Mouse (Mus musculus) cerebellum, postnatal 14 days (tissue): ENCODE measurements at regions not wholly inside any gene's neighbourhood (a gene's known extent, or its start where the extent isn't known, plus 50 kb on each side); places are given as distances from the start of the nearest gene placed in this dataset.

Source experiments
- DNase-seq, 2 experiments: peaks; one replicate each; pipeline ENCODE4 v3.0.0; 2021; ENCODE audit warnings: mixed read lengths in 2 of 2

GRCm38 (mm10) chr15:61242161-61242681, 319.4 kb upstream of the A1bg start:
- DNase-seq, result no peak

GRCm38 (mm10) chr15:61241741-61242140, 318.9 kb upstream of the A1bg start:
- no peak for DNase-seq

GRCm38 (mm10) chr15:61240344-61240743, 317.5 kb upstream of the A1bg start:
- no peak for DNase-seq

GRCm38 (mm10) chr15:61239414-61239813, 316.6 kb upstream of the A1bg start:
- DNase-seq, result no peak

GRCm38 (mm10) chr15:61238996-61239395, 316.2 kb upstream of the A1bg start:
- no peak for DNase-seq

- DNase-seq, result no peak
Measured at GRCm38 (mm10) chr15:61229579-61229978, 306.8 kb upstream of the A1bg start.

GRCm38 (mm10) chr15:61222923-61223322, 300.1 kb upstream of the A1bg start:
- DNase-seq, result no peak

GRCm38 (mm10) chr15:61210161-61210560, 287.3 kb upstream of the A1bg start:
- DNase-seq, result no peak

GRCm38 (mm10) chr15:61189981-61190380, 267.2 kb upstream of the A1bg start:
- DNase-seq, result no peak

GRCm38 (mm10) chr15:61189481-61189880, 266.7 kb upstream of the A1bg start:
- DNase-seq, result no peak

- DNase-seq, result no peak
Measured at GRCm38 (mm10) chr15:61184597-61184963, 261.8 kb upstream of the A1bg start.

GRCm38 (mm10) chr15:61183751-61184596, 261.2 kb upstream of the A1bg start:
- DNase-seq, result no peak

GRCm38 (mm10) chr15:61183291-61183690, 260.5 kb upstream of the A1bg start:
- no peak for DNase-seq

GRCm38 (mm10) chr15:61168842-61169416, 246.1 kb upstream of the A1bg start:
- no peak for DNase-seq

- no peak for DNase-seq
Measured at GRCm38 (mm10) chr15:61165050-61165449, 242.2 kb upstream of the A1bg start.

GRCm38 (mm10) chr15:61161397-61161796, 238.6 kb upstream of the A1bg start:
- no peak for DNase-seq

- no peak for DNase-seq
Measured at GRCm38 (mm10) chr15:61160666-61161065, 237.9 kb upstream of the A1bg start.

- DNase-seq, result no peak
Measured at GRCm38 (mm10) chr15:61159552-61159951, 236.7 kb upstream of the A1bg start.

- peak; percentile 54 to 55 for DNase-seq
Measured at GRCm38 (mm10) chr15:61158041-61158545, 235.3 kb upstream of the A1bg start.

GRCm38 (mm10) chr15:61157543-61157942, 234.7 kb upstream of the A1bg start:
- peak; percentile 97 for DNase-seq

GRCm38 (mm10) chr15:61155530-61155929, 232.7 kb upstream of the A1bg start:
- DNase-seq, result no peak

GRCm38 (mm10) chr15:61154166-61154565, 231.4 kb upstream of the A1bg start:
- no peak for DNase-seq

- no peak for DNase-seq
Measured at GRCm38 (mm10) chr15:61142851-61143250, 220.0 kb upstream of the A1bg start.

GRCm38 (mm10) chr15:61139151-61139550, 216.3 kb upstream of the A1bg start:
- DNase-seq, result no peak
